Comparison of ENCODE assay signal across 8 mouse cellular contexts in the genomic region with DNA sequence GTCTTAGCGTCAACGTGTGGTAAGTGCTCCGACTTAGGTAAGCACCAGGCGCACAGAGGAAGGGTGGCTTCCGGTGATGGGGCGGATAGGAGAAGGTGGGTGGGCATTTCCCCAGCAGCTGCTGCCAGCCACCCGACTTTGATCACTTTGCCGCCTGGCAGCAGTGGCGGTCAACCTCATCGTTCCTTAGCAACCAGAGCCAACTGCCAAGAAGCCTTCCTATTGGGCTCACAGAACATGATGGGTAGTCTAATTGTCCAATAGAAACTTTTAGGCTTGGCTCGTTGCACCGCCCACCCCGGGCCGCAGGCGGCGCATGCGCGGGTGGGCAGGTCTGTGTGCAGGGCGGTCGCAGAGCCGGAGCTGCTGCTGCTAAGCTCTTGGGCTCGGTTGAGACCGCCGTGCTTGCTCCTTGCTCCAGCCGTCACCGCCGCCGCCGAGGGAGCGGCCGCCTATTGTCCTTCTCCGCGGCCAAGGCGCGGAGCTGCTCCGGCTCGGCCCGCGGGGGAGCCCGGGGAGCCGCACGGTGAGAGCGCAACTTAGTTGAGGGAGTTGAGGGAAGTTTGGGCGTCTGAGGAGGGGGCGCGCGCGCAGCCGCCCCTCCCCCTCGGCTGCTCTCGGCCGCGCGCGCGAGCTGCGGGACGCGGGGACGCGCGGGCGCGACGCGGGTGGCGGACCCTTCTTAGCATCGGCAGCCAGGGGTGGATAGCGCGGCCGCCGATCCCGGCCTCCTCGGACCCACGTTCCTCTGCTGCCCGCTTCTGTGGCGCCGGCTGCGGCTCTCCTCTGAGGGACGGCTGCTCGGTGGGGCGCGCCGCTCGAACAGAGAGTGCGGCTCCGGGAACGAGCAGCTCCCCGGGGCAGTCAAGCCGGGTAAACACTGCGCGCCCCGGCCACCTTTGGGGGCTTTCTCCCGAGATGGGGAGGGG. TPM values are rescaled to one million over a fixed set of nuclear protein-coding genes. Genes with fewer than 3 reads are reported as not detected.
DNase-seq lines count a peak whose midpoint lies in the region; ATAC-seq lines count a peak whose summit lies in the region.

A gene (plus strand): TSS at position 312 of the 929 bp plus-strand sequence.

- intact Hi-C loops in gastrocnemius, postnatal 14 days (cut with DNase I; ENCODE audit: low total_unique reads): loop anchor here (10.0 kb wide), 1 partner anchor 99 kb away; no protein-coding TSS in a partner anchor
- intact Hi-C loops in left cerebral cortex, postnatal 10 days (cut with DNase I): loop anchor here (5.0 kb wide), 1 partner anchor 102 kb away; no protein-coding TSS in a partner anchor

- peak; percentile 96 for ATAC-seq in inflammation-experienced regulatory T-cells, adult 6 months
- peak; percentile 99 for ATAC-seq in megakaryocyte-erythroid progenitor cell, adult 5-6 weeks (replicated peaks; ENCODE audit: low FRiP score, low TSS enrichment, poor library complexity, severe bottlenecking)

- DNase-seq in adrenal gland, adult (ENCODE audit: inconsistent age in 2 of 2, low spot score in 1 of 2): peak; percentile 99
- peak; percentile 97 for DNase-seq in embryo, embryonic 10.5 days (ENCODE audit: low spot score)
- DNase-seq in gastrocnemius, postnatal 14 days: peak; percentile 97
- DNase-seq in left cerebral cortex, postnatal 10 days (ENCODE audit: extremely low spot score in 1 of 2, low spot score in 2 of 2): peak; percentile 96 to 97
- DNase-seq in right cerebral cortex, postnatal 25 days: peak; percentile 98
- peak; percentile 95 to 97 for DNase-seq in urinary bladder, postnatal 4 days (ENCODE audit: low spot score in 2 of 2)

RNA-seq across cellular contexts. Expression of the gene that starts here (rescaled TPM):
- 10 to 100 TPM; 65.0 to 73.0 TPM for total RNA-seq in gastrocnemius, postnatal 14 days (2021)
- 100 to 1,000 TPM; 228 to 429 (median 340) TPM for polyA plus RNA-seq in inflammation-experienced regulatory T-cells, adult 6 months (2017; shearing (Covaris generic))
- 10 to 100 TPM; 23.3 to 25.8 TPM for total RNA-seq in left cerebral cortex, postnatal 10 days (2021)
- total RNA-seq in megakaryocyte-erythroid progenitor cell, adult 5-6 weeks (2014; fragmentation: Nextera tagmentation): 74.9 and 87.9 TPM in 2 replicates
- total RNA-seq in megakaryocyte-erythroid progenitor cell, adult 5-6 weeks (2017): 63.3 and 152 TPM in 2 replicates

Comparison
In these comparisons a context has a peak if more than half of its experiments do, and no peak if none do; other contexts are left out.
1. Peak in every context shown above with its lines: DNase-seq and ATAC-seq.